Mouse (Mus musculus) bone marrow macrophage, adult 2 months (primary cell): ENCODE data around the gene Slc9a3r1. TPM values are rescaled to one million over a fixed set of nuclear protein-coding genes. Genes with fewer than 3 reads are reported as not detected.

ENCODE experiments used
- H3K27ac ChIP-seq: 2 replicates; pipeline ENCODE4 v1.5.1; 2012; ENCODE audit warnings: low read depth, low read length; ENCODE audit not compliant: insufficient read depth
- H3K4me1 ChIP-seq: 2 replicates; pipeline ENCODE4 v1.6.1; 2012; ENCODE audit warnings: low read length; ENCODE audit not compliant: control insufficient read depth, insufficient read depth
- H3K4me3 ChIP-seq: 2 replicates; pipeline ENCODE4 v1.5.1; 2012; ENCODE audit warnings: mild to moderate bottlenecking, low read length, moderate library complexity; ENCODE audit not compliant: insufficient read depth
- CTCF ChIP-seq: IDR thresholded peaks from 2 replicates; pipeline ENCODE4 v1.5.1; 2012; ENCODE audit warnings: low read depth, mild to moderate bottlenecking, low read length, moderate library complexity
- POLR2A ChIP-seq: IDR thresholded peaks from 2 replicates; pipeline ENCODE4 v1.6.1; 2012; ENCODE audit warnings: mild to moderate bottlenecking, low read depth, low read length, borderline replicate concordance
- polyA plus RNA-seq: library from polyadenylated mRNA; stranded (reverse); fragments of >200 nt; gene quantifications from 2 replicates; pipeline ENCODE4 v1.2.4, GENCODE M21; 2012; ENCODE audit not compliant: missing spikeins, insufficient read depth, insufficient read length

Slc9a3r1 gene
- polyA plus RNA-seq, 1 experiment: 76.2 TPM

DNA sequence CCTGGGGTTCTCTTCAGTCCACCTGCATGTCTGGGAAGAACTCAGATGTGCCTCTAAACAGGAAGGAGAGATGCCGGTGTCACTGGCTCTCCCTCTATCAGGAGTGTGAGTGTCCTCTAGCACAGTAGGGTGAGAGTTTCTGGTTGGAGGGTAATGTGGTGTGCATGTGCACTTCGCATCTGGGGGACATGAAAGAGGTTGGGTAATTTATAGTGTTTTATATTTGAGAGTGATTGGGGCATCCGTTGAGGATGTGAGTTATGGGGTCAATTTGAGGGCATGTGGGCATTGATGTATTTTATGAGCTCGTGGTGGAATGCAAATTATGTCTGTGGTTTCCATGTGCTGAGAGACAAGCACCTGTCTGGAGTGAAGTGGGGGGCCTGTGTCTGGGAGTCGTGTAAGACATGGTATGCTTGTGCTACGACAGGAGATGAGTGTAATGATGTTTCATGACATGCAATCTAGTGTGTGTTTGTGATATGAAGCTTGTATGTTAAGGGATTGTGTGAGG lies 12.3 kb upstream of the Slc9a3r1 start:
- no peak for TF ChIP-seq CTCF
- no peak for TF ChIP-seq POLR2A
- no peaks in the 10 kb centered on the region for H3K4me1 ChIP-seq
- no peak overlapping the region for H3K27ac ChIP-seq
- no peak overlapping the region for H3K4me3 ChIP-seq

DNA sequence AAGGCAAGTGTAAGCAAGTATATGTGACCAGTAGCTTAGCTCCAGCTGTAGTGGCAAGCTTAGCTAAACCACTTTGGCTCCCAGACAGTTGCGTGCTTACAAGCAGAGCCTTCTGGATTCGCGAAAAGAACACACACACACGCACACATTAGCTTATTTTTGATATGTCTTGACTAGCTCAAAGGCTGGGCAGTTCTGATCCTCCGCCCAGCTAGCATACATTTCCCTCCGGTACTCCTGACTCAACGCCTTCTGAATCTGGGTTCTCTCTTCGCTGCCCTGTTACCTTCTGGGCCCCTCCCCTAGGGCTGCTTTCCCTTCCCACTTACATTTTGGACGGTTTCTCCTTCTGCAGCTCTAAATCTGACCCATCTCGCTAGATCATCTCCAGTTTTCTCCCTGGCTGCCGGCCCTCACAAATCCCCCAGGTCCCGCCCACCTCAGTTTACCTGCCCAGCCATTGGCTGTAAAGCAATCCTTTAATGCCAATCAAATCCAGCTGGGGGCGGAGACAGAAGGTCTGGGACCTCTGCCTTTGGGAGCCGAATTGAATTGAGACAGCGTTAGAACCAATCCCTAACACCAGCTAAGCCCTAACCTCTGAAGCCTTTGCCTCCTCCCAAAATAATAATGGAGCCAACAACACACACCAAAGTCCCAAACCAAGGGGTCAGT lies 11.2 kb upstream of the Slc9a3r1 start:
- Histone ChIP-seq H3K27ac (no peak overlapping the region), H3K4me1 (no peaks in the 10 kb centered on the region), H3K4me3 (no peak overlapping the region)
- TF ChIP-seq CTCF: no peak
- no peak for TF ChIP-seq POLR2A

DNA sequence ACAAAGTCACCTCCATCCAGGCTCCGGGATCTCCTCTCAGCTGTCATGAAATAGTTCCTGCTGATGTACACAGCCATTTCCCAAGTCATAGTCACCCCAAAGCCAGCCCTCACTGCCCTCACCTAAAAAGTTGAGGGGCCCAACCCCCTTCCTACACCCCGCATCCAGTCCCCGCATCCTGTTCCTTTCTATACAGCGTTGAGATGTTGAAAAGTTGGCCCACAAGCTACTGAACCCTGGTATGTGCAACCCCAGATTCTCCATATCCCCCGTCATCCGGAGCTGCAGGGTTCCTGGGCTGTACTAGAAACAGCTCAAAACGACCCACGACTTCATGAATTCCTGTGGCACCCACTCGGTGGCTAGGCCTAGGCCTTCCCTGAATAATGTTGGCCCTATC lies 10.1 kb upstream of the Slc9a3r1 start:
- Histone ChIP-seq H3K4me3 (no peak overlapping the region), H3K27ac (no peak overlapping the region)
- TF ChIP-seq CTCF: no peak
- TF ChIP-seq POLR2A: no peak

DNA sequence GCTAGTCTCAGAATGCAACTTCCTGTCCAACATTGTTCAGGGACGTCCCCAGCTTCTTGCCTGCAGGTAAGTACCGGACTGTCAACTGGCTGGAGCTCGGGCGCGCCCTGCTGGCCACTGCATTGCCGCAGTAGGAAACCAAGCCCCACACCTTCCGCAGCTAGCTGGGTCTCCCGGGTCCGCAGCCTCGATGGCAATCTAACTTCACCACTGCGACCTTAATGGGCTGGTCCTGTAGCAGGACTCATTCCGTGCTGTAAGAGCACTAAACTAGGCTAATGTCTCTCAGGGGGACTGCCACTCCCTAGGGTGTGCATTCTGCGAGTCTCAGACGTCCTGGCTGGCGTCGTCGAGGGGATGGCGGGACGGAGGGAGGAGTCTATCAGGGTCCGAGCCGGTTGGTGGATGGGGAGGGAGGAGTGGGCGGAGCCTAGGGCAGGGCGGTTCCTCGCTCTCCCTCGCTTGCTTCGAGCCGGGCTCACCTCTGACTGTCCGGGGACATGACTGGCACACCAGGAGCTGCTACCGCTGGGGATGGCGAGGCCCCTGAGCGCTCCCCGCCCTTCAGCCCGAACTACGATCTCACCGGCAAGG lies 9.3 kb upstream of the Slc9a3r1 start:
- Histone ChIP-seq H3K27ac (no peak overlapping the region), H3K4me1 (peaks cover 9% of the 10 kb centered on the region), H3K4me3 (peak overlapping the region; percentile 40)
- TF ChIP-seq CTCF: peak; percentile 98
- TF ChIP-seq POLR2A: no peak

More for the DNA sequence above, 10.1 kb upstream of the Slc9a3r1 start:
- peaks cover 4% of the 10 kb centered on the region for H3K4me1 ChIP-seq

DNA sequence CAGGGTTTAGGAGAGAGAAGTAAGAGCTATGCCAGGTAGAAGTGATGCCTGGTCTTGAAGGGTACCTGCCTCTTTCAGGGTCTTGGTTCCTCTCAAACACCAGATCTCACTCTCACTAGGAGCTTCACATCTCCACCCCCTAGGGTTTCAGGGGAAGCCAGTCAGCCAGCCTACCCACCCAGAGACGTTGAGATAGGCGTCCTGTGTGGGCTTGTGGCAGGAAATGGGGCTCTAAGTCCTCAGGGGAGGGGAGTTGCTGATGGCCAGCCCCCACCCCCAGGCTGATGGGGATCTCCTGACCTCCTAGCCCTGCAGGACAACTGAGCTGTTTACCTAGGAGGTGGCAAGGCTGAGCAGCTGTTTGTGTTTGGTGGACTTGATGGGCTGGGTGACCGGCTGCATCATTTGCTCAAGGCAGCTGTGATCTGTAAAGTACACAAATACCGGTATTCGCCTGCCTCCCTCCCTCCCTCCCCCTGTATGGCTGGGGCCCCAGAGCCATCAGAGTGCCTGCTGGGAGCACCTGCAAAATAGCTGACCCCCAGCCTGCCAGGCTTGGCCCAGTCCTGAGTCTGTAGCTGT lies 8.0 kb upstream of the Slc9a3r1 start:
- Histone ChIP-seq H3K27ac (no peak overlapping the region), H3K4me3 (no peak overlapping the region), H3K4me1 (peaks cover 10% of the 10 kb centered on the region)
- no peak for TF ChIP-seq CTCF
- no peak for TF ChIP-seq POLR2A

DNA sequence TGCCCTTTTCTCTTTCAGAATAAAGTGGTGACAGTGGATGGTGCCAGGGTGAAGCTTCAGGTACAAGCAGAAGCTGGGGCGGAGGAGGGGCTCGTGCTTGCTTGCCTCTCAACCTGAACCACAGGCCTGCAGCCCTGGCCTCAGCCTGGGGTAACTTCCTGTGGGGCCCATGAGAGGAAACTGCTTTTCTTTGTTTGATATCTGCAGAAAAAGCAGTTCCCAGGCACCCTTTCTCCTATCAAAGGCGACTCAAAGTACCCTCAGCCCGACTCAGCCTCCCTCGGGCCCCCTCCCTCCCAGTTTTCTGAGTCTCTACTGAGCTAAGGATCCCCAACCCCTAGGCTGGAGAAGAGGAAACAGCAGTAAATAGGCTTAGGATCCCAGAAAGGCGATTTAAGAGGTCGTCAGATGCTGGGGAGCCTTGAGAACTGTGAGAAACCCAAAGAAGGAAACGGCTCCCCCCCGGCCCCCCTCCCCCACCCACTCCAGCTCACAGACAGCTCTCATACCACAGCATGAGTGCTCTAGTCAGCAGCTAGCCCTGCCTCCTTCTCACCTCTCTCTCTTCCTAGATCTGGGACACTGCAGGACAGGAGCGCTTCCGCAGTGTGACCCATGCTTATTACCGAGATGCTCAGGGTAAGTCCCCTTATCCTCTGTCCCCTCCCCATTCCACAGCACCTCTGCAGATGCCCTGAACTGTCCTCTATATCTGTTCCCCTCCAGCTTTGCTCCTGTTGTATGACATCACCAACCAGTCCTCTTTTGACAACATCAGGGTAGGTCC lies 5.0 kb upstream of the Slc9a3r1 start:
- peaks cover 27% of the 10 kb centered on the region for H3K4me1 ChIP-seq
- H3K4me3 ChIP-seq: no peak overlapping the region
- H3K27ac ChIP-seq: peak overlapping the region; percentile 24
- TF ChIP-seq POLR2A (no peak), CTCF (no peak)

DNA sequence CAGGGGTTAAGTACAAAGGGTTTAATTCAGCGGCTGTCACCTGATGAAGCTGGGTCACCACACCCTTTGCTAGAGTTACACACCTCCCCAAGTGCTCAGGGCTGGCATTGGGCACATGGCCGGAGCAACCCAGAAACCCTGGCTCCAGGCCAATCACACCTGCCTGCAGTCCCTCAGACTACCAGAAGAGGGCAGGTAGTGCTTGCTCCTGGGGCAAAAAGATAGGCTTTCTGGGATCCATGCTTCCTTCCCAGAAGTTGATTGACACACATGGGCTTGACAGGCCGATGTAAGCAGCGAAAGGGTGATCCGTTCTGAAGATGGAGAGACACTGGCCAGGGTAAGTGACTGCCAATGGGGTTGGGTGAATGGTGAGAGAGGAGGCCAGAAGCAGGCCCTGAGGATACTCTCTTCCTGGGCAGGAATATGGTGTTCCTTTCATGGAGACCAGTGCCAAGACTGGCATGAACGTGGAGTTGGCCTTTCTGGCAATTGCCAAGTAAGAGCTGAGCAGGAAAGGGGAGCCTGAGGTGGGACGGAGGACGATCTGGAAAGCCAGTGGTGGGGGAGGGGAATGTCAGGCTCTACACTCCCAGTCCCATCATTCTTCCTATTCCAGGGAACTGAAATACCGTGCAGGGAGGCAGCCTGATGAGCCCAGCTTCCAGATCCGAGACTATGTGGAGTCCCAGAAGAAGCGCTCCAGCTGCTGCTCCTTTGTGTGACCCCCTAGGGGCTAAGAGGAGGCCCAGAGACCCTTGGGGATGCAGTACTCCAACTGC lies 2.9 kb upstream of the Slc9a3r1 start:
- no peak overlapping the region for H3K27ac ChIP-seq
- TF ChIP-seq CTCF: peak; percentile 63
- TF ChIP-seq POLR2A: no peak
- peaks cover 27% of the 10 kb centered on the region for H3K4me1 ChIP-seq
- no peak overlapping the region for H3K4me3 ChIP-seq

DNA sequence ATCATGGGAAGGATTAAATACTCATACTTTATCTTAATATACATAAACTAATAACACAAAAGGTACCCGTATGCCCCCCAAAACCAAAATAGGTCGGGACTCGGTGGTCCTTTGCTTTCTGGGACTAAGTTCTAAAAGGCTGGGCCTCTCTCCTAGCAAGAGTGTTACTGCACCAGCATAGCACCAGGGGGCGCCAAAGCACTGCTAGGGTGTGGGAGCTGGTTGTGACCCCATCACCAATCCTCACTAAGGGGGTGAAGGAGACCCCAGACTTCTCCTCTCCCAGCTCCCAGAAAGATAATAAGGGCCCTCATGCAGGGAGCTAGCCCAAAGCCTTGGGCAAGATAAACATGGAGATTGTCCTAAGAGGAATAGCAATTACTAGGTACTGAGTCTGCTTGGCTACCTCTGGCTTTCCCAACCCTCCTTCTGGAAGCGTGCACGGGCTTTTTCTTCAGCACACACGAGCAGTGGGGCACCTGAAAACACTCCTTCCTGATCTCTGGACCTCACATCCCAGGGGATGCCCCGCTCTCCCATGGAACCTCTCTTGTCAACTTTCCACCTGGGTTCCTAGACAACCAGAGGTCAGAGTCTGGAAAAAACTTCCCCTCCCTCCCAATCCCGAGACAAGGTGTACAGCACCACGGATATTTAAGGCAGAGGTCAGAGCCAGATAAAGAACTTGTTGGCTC lies 2.1 kb upstream of the Slc9a3r1 start:
- Histone ChIP-seq H3K4me3 (peak overlapping the region; percentile 28), H3K4me1 (peaks cover 35% of the 10 kb centered on the region)
- TF ChIP-seq POLR2A: no peak
- peak; percentile 99 for TF ChIP-seq CTCF

DNA sequence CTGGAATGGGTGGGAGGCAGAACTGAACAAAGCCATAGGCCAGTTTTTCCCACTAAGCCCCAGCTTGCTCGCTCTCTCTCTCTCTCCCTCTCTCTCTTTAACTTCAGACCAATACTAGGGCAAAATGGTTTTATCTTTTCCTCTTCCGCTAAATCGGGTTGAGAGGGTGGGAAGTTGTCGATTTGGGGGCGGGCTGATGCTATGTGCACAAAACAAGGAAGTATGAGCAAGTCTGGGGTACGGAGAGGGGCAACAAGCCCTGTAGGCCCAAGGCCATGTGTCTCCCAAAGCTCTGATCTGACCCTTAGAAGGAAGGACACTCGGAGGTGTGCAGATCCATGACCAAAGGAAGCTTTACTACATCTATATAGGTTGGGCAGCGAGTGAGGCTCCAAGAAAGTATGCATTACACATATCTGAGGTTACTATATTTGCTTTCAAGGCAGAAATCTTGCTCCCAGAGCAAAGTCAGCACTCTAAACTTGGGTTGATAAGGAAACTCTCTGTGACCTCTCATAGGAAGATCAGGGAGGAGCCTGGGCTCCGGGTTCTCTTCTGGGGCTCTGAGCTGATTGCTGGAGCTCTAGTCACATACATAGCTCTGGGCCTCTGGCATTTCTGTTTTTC lies 1.4 kb upstream of the Slc9a3r1 start:
- Histone ChIP-seq H3K27ac (peak overlapping the region; percentile 85), H3K4me3 (peak overlapping the region; percentile 28), H3K4me1 (peaks cover 41% of the 10 kb centered on the region)
- TF ChIP-seq CTCF (no peak), POLR2A (no peak)

More for the DNA sequence above, 2.1 kb upstream of the Slc9a3r1 start:
- H3K27ac ChIP-seq: peak overlapping the region; percentile 85
